Mouse (Mus musculus) forebrain, embryonic 12.5 days (tissue): ENCODE measurements around the gene Usp21. TPM values are rescaled to one million over a fixed set of nuclear protein-coding genes. Genes with fewer than 3 reads are reported as not detected.
A peak's percentile ranks its signal among the peaks of the same experiment; 100 is the strongest.
"Not testable (repeated sequence)": the region's sequence is repeated elsewhere in the genome, so short reads cannot be mapped to it uniquely, and the experiment has no call there.

Experiments
- ATAC-seq: fragments of 200-750 bp; cut with Nextera tagmentation; 2 replicates; pipeline ENCODE4 v1.8.0; 2017; ENCODE audit warnings: moderate TSS enrichment; ENCODE audit not compliant: low FRiP score
- H3K27ac ChIP-seq: fragments of 300-500 bp; sonication (generic); 2 replicates; pipeline ENCODE4 v1.5.1; 2016; ENCODE audit warnings: mild to moderate bottlenecking
- H3K27me3 ChIP-seq: fragments of 300-500 bp; sonication (generic); 2 replicates; pipeline ENCODE4 v1.6.1; 2016; ENCODE audit warnings: mild to moderate bottlenecking
- H3K36me3 ChIP-seq: fragments of 300-500 bp; sonication (generic); replicated peaks from 2 replicates; pipeline ENCODE4 v1.6.1; 2016; ENCODE audit warnings: mild to moderate bottlenecking
- H3K4me1 ChIP-seq: fragments of 300-500 bp; sonication (generic); 2 replicates; pipeline ENCODE4 v1.6.1; 2016
- H3K4me2 ChIP-seq: fragments of 300-500 bp; sonication (generic); 2 replicates; pipeline ENCODE4 v1.6.1; 2016; ENCODE audit warnings: mild to moderate bottlenecking, moderate library complexity
- H3K4me3 ChIP-seq: fragments of 300-500 bp; sonication (generic); replicated peaks from 2 replicates; pipeline ENCODE4 v1.5.1; 2016; ENCODE audit warnings: mild to moderate bottlenecking
- H3K9ac ChIP-seq: fragments of 300-500 bp; sonication (generic); 2 replicates; pipeline ENCODE4 v1.6.1; 2016; ENCODE audit warnings: mild to moderate bottlenecking
- H3K9me3 ChIP-seq: fragments of 300-500 bp; sonication (generic); 2 replicates; pipeline ENCODE4 v1.6.1; 2016
- WGBS: fragments of 180-500 bp; shearing (Covaris S2); methylation state at CpG from one replicate; pipeline ENCODE4 v1.1.7; 2016; 5-methylcytosine and 5-hydroxymethylcytosine counted together
- polyA plus RNA-seq: library from polyadenylated mRNA; unstranded; fragments of >200 nt; fragmentation: Nextera tagmentation; extraction: Ambion mirVana; gene quantifications from 2 replicates; pipeline ENCODE4 v1.2.1, GENCODE M21; 2016

Gene Usp21
- polyA plus RNA-seq = 119 and 125 TPM in 2 replicates

GRCm38 (mm10) chr1:171287136-171288081, at the start of gene Usp21:
Gene Usp21 (minus strand): TSS chr1:171287991.
- H3K36me3 ChIP-seq = peaks cover 54% of the 10 kb centered on the region
- H3K9ac ChIP-seq = peak within 1 kb of the TSS; percentile 97
- WGBS = under 1% methylated on average over 44 of the region's 49 CpGs

GRCm38 (mm10) chr1:171330216-171330560, 42.4 kb upstream of the Usp21 start:
- peak; percentile 7; the same call in 1 of the 2 replicates for ATAC-seq
- H3K4me3 ChIP-seq = peak overlapping the region; percentile 76
- peak overlapping the region; percentile 92 for H3K9ac ChIP-seq
- H3K4me2 ChIP-seq = peak overlapping the region; percentile 85
- peaks cover 6% of the 10 kb centered on the region; the same call in 1 of the 2 replicates for H3K36me3 ChIP-seq
- WGBS = 0% methylated on average over 4 of the region's 4 CpGs
- H3K4me1 ChIP-seq = peaks cover 45% of the 10 kb centered on the region
- no peaks in the 10 kb centered on the region for H3K27me3 ChIP-seq
- H3K9me3 ChIP-seq = no peaks in the 10 kb centered on the region
- peak overlapping the region; percentile 99 for H3K27ac ChIP-seq

More at GRCm38 (mm10) chr1:171287136-171288081, at the start of gene Usp21:
- Histone ChIP-seq H3K4me1 (peaks cover 27% of the 10 kb centered on the region), H3K4me3 (peak within 1 kb of the TSS; percentile 91), H3K4me2 (peak within 1 kb of the TSS; percentile 63), H3K27me3 (no peaks in the 10 kb centered on the region), H3K27ac (peak within 1 kb of the TSS; percentile 97), H3K9me3 (no peaks in the 10 kb centered on the region)
- ATAC-seq = peak; percentile 95

GRCm38 (mm10) chr1:171329433-171330215, 41.8 kb upstream of the Usp21 start:
- peak overlapping the region; percentile 99 for H3K27ac ChIP-seq

GRCm38 (mm10) chr1:171328839-171329432, 41.1 kb upstream of the Usp21 start, which contains the start of gene Dedd:
Gene Dedd (plus strand): TSS chr1:171329145.
- Histone ChIP-seq H3K9me3 (no peaks in the 10 kb centered on the region), H3K27me3 (no peaks in the 10 kb centered on the region), H3K4me2 (peak within 1 kb of the TSS; percentile 85), H3K27ac (peak within 1 kb of the TSS; percentile 99), H3K4me3 (peak within 1 kb of the TSS; percentile 76), H3K9ac (peak within 1 kb of the TSS; percentile 92), H3K4me1 (peaks cover 45% of the 10 kb centered on the region), H3K36me3 (peaks cover 9% of the 10 kb centered on the region; the same call in 1 of the 2 replicates)
- 1% methylated on average over 41 of the region's 48 CpGs for WGBS
- ATAC-seq = peak; percentile 96

More at GRCm38 (mm10) chr1:171329433-171330215, 41.8 kb upstream of the Usp21 start:
- Histone ChIP-seq H3K36me3 (peaks cover 9% of the 10 kb centered on the region; the same call in 1 of the 2 replicates), H3K4me1 (peaks cover 45% of the 10 kb centered on the region), H3K27me3 (no peaks in the 10 kb centered on the region), H3K4me2 (peak overlapping the region; percentile 85), H3K9ac (peak overlapping the region; percentile 92), H3K9me3 (no peaks in the 10 kb centered on the region), H3K4me3 (peak overlapping the region; percentile 76)
- WGBS = under 1% methylated on average over 49 of the region's 61 CpGs
- ATAC-seq = peak; percentile 89

- H3K4me1 ChIP-seq = peaks cover 43% of the 10 kb centered on the region
- peak overlapping the region; percentile 99 for H3K27ac ChIP-seq
- H3K27me3 ChIP-seq = no peaks in the 10 kb centered on the region
- peak overlapping the region; percentile 76 for H3K4me3 ChIP-seq
- ATAC-seq = no peak
- no peaks in the 10 kb centered on the region for H3K9me3 ChIP-seq
- WGBS = 40% methylated on average over 9 of the region's 9 CpGs
- peak overlapping the region; percentile 85 for H3K4me2 ChIP-seq
- H3K36me3 ChIP-seq = peaks cover 9% of the 10 kb centered on the region; the same call in 1 of the 2 replicates
- peak overlapping the region; percentile 92 for H3K9ac ChIP-seq
These were observed 40.5 kb upstream of the Usp21 start for GRCm38 (mm10) chr1:171328244-171328643.

GRCm38 (mm10) chr1:171326588-171326987, 38.8 kb upstream of the Usp21 start:
- ATAC-seq, H3K4me3 ChIP-seq, H3K27ac ChIP-seq, H3K4me2 ChIP-seq, H3K9ac ChIP-seq, H3K27me3 ChIP-seq, H3K9me3 ChIP-seq, H3K36me3 ChIP-seq: not testable (repeated sequence)
- whole genome bisulfite sequencing = 92% methylated on average over 4 of the region's 4 CpGs
- H3K4me1 ChIP-seq = peaks cover 35% of the 10 kb centered on the region

GRCm38 (mm10) chr1:171325571-171325970, 37.8 kb upstream of the Usp21 start:
- Histone ChIP-seq H3K9me3 (no peaks in the 10 kb centered on the region), H3K36me3 (0 out of 2 replicates have a peak, but pooled peaks cover 6% of the 10 kb centered on the region), H3K9ac (no peak overlapping the region), H3K4me1 (peaks cover 26% of the 10 kb centered on the region), H3K4me2 (no peak overlapping the region), H3K27ac (no peak overlapping the region), H3K4me3 (no peak overlapping the region), H3K27me3 (no peaks in the 10 kb centered on the region)
- 85% methylated on average over 2 of the region's 2 CpGs for WGBS
- ATAC-seq = no peak

GRCm38 (mm10) chr1:171322012-171322411, 34.2 kb upstream of the Usp21 start:
- 84% methylated on average over 1 of the region's 1 CpGs for WGBS
- no peak overlapping the region for H3K4me2 ChIP-seq

GRCm38 (mm10) chr1:171321415-171321814, 33.6 kb upstream of the Usp21 start:
- H3K27ac ChIP-seq = no peak overlapping the region

More at GRCm38 (mm10) chr1:171322012-171322411, 34.2 kb upstream of the Usp21 start:
- 0 out of 2 replicates have a peak, but pooled peaks have one; percentile 39 for ATAC-seq
- Histone ChIP-seq H3K36me3 (0 out of 2 replicates have a peak, but pooled peaks cover 6% of the 10 kb centered on the region), H3K27ac (no peak overlapping the region), H3K4me3 (no peak overlapping the region), H3K27me3 (no peaks in the 10 kb centered on the region), H3K9me3 (no peaks in the 10 kb centered on the region), H3K9ac (no peak overlapping the region), H3K4me1 (0 out of 2 replicates have a peak, but pooled peaks cover 6% of the 10 kb centered on the region)

GRCm38 (mm10) chr1:171320151-171320550, 32.4 kb upstream of the Usp21 start:
- Histone ChIP-seq H3K9me3 (no peaks in the 10 kb centered on the region), H3K4me2 (no peak overlapping the region), H3K4me1 (no peaks in the 10 kb centered on the region), H3K27ac (no peak overlapping the region), H3K9ac (no peak overlapping the region), H3K4me3 (no peak overlapping the region), H3K27me3 (no peaks in the 10 kb centered on the region), H3K36me3 (0 out of 2 replicates have a peak, but pooled peaks cover 3% of the 10 kb centered on the region)
- 6% methylated on average over 5 of the region's 5 CpGs for WGBS
- ATAC-seq = no peak

More at GRCm38 (mm10) chr1:171321415-171321814, 33.6 kb upstream of the Usp21 start:
- Histone ChIP-seq H3K9ac (no peak overlapping the region), H3K27me3 (no peaks in the 10 kb centered on the region), H3K4me2 (no peak overlapping the region), H3K4me3 (no peak overlapping the region), H3K36me3 (0 out of 2 replicates have a peak, but pooled peaks cover 6% of the 10 kb centered on the region), H3K4me1 (0 out of 2 replicates have a peak, but pooled peaks cover 4% of the 10 kb centered on the region), H3K9me3 (no peaks in the 10 kb centered on the region)
- ATAC-seq = no peak

- no peak overlapping the region for H3K27ac ChIP-seq
- WGBS = 8% methylated on average over 7 of the region's 7 CpGs
- H3K9me3 ChIP-seq = no peaks in the 10 kb centered on the region
- ATAC-seq = no peak
- H3K4me3 ChIP-seq = no peak overlapping the region
- H3K9ac ChIP-seq = no peak overlapping the region
- H3K27me3 ChIP-seq = no peaks in the 10 kb centered on the region
- H3K4me1 ChIP-seq = no peaks in the 10 kb centered on the region
- no peak overlapping the region for H3K4me2 ChIP-seq
- no peaks in the 10 kb centered on the region for H3K36me3 ChIP-seq
These were observed 32.0 kb upstream of the Usp21 start for GRCm38 (mm10) chr1:171319748-171320147.
